Mouse (Mus musculus) T-helper 1 cell (primary cell): ENCODE results near the gene Tex33.

Source experiments
- in situ Hi-C: fragments of 300-600 bp; cut with MboI, MseI; formaldehyde crosslinking; loops from one replicate; pipeline ENCODE4 v1.15.1; 2025; ENCODE audit warnings: high pct_unique_total_duplicates

Tex33 gene

DNA sequence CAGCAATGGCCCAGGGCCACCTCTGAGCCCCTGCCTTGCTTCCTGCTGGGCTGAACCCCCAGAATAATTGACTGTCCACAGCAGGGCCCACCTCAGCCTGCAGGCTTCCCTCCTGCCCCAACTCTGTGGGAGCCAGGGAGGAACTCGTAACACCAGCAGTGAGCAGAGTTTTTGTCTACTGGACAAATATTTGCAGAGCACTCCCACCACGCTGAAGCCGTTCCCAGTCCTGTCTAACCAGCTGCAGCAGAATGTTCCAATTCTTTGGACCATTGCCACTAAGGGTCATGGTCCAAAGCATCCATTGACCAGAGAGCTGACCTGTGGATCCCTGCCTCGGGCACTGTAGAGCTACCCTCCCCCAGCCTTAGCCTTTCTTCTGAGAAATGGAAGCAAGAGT lies 21.2 kb upstream of the Tex33 start:
- in situ Hi-C loops, result no loop called here

DNA sequence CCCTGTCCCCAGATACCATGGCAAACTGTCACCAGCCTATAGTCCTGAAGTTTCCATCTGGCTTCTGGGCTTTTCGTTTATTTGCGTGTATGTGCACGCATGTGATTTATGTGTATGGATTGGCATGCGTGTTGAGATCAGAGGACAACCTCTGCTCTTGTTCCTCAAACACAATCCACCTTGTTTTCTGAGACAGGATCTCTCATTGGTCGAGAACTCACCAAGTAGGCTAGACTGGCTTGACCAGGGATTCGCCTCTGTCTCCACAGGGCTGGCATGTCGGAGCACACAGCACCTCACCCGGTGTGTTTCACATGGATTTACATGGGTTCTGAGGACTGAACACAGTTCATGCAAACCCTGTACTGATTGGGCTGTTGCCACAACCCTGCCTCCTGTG lies 18.4 kb upstream of the Tex33 start:
- in situ Hi-C loops, result no loop called here

DNA sequence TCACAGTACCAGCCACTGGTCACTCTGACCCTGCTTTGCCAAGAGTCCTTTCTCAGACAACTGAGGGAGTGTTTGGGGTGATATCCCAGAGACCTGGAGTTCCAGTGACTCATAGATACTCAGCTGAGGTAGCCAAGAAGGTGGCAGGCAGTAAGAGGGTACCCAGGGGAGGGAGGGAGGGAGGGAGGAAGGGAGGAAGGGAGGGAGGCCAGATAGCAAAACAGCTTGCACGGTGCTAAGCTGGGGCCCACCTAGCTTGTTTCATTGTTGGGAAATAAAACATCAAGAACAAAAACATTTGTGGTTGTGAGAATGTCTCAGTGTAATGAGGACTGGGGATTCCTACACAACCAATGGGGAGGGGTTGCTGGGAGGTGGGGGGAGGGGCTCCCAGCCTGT lies 18.0 kb upstream of the Tex33 start:
- in situ Hi-C loops, result no loop called here

DNA sequence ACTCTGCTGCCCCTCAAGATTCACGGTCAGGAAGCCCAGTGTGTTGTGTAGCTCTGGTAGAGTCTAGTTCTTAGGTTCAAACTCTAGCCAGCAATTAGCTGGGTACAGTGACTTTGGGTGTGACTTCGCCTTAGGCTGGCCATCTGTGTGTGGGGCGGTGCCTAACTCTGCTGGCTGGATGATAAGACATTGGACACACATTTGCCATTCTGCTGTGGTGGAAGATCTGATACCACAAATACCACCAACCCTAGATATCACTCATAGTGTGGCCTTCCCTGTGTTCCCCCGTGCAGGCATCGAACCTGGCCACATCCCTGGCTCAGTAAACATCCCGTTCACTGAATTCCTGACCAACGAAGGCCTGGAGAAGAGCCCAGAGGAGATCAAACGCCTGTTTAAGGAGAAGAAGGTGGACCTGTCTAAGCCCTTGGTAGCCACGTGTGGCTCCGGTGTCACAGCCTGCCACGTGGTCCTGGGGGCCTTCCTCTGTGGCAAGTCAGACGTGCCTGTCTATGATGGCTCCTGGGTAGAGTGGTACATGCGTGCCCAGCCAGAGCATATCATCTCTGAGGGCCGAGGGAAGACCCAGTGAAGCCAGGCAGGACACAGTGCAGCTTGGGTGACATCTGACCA lies 17.5 kb upstream of the Tex33 start:
- in situ Hi-C loops, result no loop called here

DNA sequence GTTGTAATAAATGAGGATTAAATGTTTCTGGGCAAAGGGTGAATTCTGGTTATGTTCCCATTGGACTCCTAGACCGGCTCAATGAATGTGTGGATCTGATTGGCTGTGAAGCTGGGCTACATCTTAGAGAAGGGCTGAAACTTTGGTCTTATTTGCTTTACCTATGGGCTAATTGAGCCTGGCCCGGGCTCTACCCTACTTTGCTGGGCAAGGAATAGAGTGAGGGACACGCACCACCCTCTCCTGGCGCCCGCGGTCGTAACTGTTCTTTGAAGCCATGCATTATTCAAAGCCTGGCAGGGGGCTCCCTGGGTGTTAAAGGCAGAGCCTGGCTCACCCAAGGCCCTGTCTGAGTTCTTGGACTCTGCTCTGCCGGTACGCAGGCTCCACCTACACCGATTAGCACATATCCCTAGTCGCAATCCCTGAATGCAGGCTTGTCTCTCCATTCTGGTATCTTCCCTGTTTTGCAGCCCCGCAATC lies 13.9 kb upstream of the Tex33 start:
- in situ Hi-C loops, result no loop called here

DNA sequence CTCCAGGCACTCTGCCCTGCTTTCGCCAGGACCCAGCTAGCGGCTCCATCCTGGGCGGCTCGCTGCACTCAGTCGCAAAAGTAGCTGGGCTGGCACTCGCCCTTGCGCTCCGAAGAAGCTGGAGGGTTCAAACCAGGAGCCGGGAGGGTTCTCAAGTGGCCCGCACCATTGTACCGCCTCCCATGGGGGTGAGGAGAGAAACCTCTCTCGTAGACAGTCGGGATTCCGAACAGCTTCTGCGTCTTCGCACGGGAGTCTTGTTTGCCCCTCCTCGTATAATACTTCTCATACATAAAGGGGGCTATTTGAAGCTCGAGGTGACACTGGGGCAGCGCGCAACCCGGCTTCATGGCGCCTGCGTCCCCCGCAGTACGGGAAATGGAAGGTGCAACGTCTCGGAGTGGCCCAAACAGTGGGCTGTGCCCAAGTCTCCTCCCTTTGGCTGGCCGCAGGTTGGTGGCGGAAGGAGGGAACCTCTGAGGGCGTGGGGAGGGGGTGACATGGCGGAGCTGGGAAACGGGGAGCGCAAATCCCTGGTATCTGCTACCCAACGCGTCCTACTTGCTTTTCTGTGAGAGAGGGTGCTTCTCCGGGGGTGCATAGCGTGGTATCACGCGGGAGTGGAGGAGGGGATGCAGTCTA lies 10.7 kb upstream of the Tex33 start, which contains the start of gene Mpst:
TSS of gene Mpst (plus strand) at position 124 of the 642 bp plus-strand sequence.
- in situ Hi-C loops, result no loop called here

DNA sequence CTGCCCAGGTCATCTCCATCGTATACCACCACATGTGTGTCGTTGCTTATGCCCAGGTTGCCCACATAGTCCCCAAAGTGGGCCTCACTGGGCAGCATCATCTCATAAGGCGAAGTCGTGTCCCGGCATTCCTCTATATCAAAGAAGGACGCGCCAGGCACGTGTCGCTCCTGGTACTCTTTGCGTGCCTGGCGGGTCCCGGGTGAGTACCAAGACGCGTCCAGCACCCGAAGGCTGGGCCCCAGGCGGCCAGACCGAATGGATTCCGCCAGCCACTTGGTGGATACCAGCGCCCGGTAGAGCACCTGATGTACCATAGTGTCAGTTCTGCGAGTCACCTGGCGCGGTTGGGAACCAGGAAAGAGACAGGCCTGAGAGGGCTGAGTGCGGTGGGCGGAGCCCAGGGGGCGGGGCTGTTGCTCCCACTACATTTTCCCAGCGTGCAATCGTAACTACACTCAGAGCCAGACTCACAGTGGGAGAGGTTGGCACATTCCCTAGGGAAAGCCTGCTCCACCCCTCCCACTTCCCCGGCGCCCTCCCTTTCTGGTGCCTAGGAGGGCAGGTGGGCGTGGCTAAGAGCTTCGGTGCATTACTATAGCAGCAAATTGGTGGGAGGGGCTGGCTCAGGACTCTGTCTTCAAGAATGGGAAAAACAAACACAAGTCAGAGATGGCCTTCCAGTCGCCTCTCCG lies 10.0 kb upstream of the Tex33 start, which contains the start of gene Tst:
TSS of gene Tst (minus strand) at position 391 of the 695 bp plus-strand sequence.
- in situ Hi-C loops, result no loop called here

DNA sequence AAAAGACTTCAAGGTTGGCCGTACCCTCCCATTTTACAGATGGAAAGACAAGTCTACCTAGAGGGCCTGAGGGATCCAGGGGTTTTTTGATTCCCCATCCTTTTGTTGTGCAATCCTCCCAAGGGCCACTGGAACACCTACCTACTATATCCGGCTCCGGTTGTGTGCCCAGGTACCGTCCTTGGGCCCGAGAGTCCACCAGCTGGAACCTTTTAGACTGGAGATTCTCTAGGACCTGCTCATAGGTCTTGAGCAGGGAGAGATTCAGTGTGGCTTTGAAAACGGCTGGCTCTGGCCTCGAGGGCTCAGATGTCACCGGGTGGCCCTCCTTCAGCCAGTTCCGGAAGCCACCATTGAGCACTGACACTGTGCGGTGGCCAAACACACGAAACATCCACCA lies 9.4 kb upstream of the Tex33 start:
- in situ Hi-C loops, result no loop called here

DNA sequence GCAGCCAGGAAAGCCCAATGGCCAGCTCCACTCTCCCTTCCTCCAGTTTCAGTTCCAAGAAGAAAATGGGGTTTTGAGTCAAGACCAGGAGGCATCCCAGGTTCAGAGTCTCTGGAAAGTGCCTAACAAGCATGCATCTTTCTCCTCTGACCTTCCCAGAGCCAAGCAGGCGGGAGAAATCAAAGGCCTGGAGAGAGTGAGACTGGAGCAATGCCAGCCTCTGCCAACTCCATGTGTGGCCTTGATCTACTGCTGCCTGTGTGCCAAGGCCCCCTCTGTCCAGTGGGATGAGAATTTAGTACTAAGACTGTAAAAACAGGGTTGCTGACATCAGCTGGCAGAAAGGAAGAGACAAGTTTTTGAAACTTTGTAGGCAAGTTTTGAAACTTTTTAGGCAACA lies 8.2 kb upstream of the Tex33 start:
- in situ Hi-C loops, result no loop called here

DNA sequence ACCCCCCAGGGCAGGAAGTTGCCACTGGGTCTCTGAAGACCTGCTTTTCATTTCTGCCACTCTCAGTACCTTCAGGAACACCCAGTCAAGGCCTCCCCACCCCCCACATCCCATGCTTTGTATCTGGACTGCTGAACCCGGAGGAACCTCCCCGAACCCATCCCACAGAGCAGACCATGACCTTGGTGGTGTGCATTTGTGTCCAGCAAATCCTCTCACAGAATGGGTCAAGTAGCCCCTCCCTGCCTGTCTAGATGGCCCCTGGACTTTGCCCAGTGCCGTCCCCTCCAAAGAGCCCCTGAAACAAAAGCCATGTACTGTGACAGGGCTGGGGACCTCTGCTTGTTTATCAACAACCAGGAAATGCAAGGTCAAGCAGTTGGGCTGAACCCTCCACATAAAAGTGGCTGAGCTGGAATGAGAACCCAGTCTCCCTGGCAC lies 7.6 kb upstream of the Tex33 start:
- in situ Hi-C loops, result no loop called here

DNA sequence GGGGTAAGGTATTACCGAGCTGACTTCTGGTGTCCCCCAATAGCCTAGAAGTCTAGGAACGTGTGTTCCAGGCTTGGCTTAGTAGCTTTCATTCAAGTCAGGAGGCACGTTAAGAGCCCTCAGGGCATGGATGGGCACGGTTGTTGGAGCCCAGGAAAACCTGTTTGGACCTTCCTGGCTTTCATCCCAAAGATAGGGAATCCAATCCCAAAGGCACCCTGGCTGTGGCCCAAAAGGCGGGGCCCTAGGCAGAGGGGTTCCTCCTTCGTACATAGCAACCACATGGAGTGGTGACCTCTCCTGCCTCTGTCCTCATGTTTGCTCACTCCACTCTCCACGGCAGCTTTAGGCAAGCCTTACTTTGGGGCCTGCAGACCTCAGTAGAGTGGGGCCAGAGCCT lies 6.7 kb upstream of the Tex33 start:
- in situ Hi-C loops, result no loop called here

DNA sequence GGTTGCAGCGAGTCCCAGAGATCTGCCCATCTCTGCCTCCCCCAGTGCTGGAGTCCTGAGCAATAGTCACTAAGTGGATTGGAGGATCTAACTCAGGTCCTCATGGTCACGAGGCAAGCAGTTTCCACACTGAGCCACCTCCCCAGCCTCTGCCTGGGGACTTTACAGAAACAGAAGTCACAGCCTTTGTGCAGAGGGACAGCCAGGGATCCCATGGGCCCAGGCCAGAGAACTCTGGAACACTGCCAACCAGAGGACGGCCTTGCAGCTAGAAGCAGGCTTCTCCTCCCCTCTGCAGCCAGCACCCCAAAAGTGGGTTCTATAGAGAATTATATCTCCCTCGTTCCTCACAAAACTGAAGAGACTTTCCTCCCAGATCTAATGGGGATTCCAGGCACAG lies 6.2 kb upstream of the Tex33 start:
- in situ Hi-C loops, result no loop called here

DNA sequence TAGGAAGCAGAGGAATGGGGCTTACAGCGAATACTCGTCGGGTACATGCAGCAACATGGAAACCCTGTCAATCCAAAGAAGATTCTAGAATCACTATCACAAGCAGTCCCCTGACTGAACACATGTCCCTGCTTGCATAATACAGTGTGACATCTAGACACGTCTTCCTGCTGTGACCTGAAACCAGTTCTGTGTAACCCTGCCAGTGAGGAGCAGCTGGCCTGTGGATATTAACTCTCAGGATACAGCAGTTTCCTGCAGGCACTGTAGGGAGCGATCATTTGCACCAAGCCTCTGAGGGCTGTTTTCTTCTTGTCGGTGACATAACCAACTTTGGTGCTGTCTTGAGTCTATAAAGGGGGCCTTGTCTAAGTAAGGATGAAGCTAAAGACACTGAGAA lies 5.6 kb upstream of the Tex33 start:
- in situ Hi-C loops, result no loop called here

DNA sequence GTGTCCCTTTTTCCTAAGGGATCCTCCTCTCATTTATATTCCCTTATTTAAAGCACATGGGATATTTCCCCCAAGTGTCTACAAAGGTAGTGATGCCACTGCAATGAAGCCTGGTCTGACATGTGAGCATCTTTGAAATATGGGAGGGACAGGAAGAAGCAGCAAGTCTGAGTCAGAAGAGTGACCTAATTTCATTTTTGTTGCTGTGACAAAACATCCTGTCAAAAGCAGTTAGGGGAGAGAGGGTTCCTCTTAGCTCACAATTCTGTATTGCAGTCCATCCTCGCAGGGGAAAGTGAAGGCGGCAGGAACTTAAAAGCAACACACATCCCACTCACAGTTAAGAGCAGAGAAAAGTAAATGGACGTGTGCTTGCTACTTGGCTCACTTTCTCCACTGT lies 4.9 kb downstream of the Tex33 start:
- in situ Hi-C loops, result no loop called here

DNA sequence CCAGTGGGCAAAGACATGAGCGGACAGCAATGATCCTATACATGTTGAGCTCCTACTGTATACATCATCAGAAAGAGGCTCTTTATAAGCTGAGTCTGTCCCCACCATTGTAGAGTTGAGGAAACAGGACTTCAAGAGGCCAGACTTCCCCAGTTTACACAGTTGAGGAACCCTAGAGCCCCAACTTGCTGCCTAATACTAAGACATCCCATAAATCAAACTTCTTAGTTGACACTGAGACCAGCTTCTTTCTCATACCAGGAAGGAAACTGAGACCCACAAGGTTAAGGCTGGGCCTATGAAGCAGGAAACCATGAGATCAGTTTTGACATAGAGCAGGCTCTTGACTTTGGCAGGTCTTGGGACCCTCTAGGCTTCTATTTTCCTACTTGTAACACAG lies 10.1 kb downstream of the Tex33 start:
- in situ Hi-C loops, result no loop called here

DNA sequence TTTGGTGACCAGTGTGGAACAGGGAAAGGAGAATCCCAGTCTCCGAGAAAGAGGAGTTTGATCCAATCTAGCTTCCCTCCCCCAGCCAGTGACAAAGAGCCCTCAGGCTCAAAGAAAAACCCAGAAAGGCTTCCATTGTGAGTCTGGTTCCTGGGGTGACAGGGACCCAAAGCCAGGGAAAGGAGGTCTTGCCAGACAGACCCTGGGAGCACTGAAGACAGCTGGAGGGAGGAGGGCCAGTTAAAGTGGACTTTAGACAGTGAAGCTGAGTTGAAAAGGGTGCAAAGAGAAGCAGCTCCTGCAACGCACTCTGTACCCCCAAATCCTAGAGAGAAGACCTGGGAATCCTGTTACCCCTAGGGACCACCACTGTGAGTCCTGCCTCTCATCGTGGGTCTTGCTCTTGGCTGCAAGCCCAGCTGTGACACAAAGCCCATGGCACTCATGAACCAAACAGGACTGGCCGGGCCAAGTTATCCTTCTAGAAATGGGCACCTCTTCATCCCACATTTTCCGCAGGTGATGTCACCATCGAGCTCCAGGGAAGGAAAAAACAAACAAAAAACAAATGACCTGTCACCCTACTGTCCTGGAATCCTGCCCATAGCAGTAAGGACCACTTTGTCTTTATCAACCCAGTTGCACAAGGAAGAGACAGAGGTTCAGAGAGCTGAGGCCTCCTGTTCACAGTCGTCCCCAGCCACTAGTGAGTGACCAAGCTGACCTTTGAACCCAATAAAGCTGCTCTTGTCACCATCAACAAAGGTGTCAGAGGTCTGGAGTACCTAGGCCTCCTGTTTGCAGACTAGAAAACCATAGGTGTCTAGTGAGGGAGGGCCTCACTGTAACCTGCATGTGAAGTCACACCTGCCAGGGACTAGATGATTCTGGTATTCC lies 11.2 kb downstream of the Tex33 start:
- in situ Hi-C loops, result no loop called here

DNA sequence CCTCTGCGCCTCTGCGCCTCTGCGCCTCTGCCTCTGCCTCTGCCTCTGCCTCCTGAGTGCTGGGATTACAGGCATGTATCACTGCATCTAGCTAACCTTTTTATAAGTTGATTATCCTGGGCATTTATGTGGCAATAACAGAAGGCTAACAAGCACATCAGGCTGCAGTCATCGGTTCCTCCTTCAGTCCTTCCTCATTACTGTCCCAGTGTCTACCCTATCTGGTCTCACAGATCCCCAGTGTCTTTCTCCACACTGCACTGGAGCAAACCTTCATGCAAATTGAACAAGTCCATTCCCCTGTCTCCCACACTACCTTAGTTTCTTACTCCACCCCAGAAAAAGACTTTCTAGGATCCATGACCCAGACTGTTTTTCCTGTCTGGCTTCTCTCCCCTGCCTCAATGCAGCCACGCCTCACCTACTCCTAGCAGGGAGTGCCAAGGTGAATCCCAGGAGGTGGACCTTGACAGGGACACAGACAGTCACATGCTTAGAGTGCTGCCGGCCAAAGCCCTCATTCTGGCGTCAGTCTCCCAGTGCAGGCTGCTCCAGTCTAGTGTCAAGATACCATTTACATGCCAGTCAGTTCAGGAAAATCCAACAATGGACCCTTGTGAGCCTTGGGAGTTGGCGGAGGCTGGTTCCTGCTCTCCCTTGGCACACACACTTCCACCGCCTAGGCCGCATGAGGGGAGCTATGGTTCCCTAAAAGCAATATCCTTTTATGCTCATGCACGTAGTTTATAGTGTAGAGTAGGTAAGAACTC lies 12.1 kb downstream of the Tex33 start:
- in situ Hi-C loops, result no loop called here

DNA sequence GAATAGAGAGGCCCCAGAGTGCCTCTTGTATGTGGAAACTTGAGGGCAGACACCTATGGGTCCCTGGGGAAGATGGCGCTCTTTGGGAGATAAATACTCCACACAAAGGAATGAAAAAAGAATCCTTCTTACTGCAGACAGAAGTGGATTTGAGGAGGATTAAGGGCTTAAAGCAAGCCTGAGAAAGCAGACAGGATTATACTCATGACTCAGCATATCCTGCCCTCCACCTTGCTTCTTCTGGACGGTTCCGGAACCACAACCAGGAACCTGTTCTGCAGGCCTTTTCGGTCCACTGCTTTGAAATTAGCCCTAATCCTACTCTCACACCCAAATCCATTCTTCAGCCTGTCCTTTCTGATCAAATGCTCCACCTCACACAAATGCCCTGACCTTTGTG lies 13.6 kb downstream of the Tex33 start:
- in situ Hi-C loops, result no loop called here

DNA sequence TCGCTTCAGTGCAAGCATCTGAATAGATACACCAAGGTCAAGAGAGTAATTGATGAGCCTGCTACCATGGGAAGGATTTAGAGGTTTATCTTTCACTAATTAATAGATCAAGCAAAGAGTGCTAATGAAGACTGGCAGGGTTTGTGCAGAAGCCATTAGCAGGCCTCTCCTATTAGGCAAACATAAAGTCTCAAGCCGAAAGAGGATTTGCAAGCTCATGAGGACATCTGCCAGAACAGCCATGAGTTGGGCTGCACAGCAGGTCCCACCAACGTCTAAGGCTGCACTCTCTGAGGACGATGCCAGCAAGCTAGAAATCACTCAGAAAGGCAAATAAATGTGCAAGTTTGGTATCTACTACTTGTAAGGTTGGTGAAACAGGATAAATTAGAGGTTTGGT lies 15.0 kb downstream of the Tex33 start:
- in situ Hi-C loops, result no loop called here

DNA sequence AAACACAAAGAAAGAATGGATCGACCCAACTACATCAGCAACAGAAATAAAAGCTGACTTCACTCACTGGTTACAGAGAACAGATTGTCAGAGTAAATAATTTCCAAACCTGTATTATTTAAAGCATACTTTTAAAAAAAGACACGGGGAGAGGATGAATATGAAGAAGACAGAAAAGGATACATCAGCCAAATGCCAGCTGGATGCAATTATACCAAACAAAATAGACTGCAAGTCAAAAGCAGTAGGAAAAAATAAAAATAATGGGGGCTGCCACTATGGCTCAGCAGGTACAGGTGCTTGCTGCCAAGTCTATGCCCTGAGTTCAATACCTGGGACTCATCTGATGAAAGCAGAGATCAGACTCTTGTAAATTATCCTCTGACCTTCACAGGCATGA lies 15.5 kb downstream of the Tex33 start:
- in situ Hi-C loops, result no loop called here

DNA sequence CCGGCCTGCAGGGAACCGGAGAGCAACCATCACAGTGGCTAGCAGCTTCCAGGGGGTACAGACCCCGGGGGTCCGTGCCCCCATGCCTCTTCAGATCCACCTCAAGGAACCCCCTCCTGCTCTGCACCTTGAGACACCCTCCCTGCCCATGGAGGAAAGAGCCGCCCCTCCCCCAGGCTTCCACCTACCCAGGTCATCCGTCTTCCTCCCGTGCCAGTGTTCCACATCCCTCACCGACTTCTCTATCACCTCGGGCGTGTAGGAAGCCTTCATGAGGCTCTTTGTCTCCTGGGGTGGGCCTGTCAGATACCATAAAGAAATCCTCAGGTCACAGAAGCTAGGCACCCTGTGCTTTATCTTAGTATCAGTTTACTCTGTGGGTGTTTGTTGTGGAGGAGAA lies 17.2 kb downstream of the Tex33 start:
- in situ Hi-C loops, result no loop called here
